Mouse (Mus musculus) cortical plate, adult 2 months (tissue): ENCODE measurements around the gene Ano2.

ENCODE experiments used
- CTCF ChIP-seq: fragments of 200-500 bp; IDR thresholded peaks from 2 replicates; pipeline ENCODE4 v1.5.1; 2011; ENCODE audit warnings: mild to moderate bottlenecking, control low read depth, low read length; ENCODE audit not compliant: insufficient read depth; ENCODE audit errors: extremely low read depth
- POLR2A ChIP-seq: fragments of 200-500 bp; IDR thresholded peaks from 2 replicates; pipeline ENCODE4 v1.6.1; 2011; ENCODE audit warnings: mild to moderate bottlenecking, low read length, control low read depth; ENCODE audit not compliant: insufficient read depth; ENCODE audit errors: extremely low read depth

GRCm38 (mm10) chr6:125871482-125871881 lies 181.3 kb downstream of the Ano2 start:
- TF ChIP-seq POLR2A (no peak), CTCF (no peak)
